26 mouse cellular contexts compared by ENCODE assay signal in the genomic region with DNA sequence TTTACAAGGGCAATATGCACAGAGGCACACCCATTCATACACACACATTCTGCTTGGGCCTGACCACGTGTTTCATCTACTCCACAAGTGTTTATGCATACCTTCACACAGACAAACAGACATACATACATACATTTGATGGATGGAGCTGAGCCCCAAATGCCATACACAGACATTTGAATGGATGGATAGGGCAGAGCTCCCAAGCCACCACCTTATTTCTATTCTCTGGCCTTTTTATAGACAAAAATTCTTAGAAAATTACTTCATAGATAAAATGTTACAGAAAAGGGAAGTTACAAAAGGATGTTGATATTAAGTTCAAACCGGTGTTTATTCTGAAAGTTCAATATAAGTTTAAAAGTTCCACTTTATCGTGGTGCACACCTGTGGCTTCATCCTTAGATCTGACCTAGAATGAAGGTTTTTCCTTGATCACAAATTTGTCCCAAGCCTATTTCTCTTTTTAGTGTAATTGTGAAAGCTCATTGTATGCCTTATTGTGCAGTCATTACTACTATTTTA.
"Had no signal": no experiment of that assay in that cellular context is flagged by ENCODE, and none has a peak within 500 bp of the region (broad histone marks: within the 10 kb centered on the region; RNA-seq: fewer than 3 reads in every experiment).

No protein-coding gene starts in this region.

- DNase-seq: cerebellum, postnatal 10 days; cerebellum, postnatal 14 days; cerebellum, postnatal 25 days; cerebellum, postnatal 36 days; embryo, embryonic 11 days; forebrain, postnatal 0 days; gastrocnemius, adult 2 months; gastrocnemius, postnatal 10 days; gastrocnemius, postnatal 14 days; gastrocnemius, postnatal 25 days; gastrocnemius, postnatal 36 days; heart, adult 11 months; heart, adult 18-20 months; heart, adult 2 months had no signal

- ATAC-seq: forebrain, embryonic 13.5 days; forebrain, embryonic 14.5 days; forebrain, embryonic 15.5 days; forebrain, postnatal 0 days had no signal

- H3K4me2 ChIP-seq: embryonic facial prominence, embryonic 12.5 days; embryonic facial prominence, embryonic 13.5 days; embryonic facial prominence, embryonic 15.5 days; forebrain, embryonic 12.5 days; forebrain, embryonic 13.5 days; forebrain, embryonic 15.5 days; heart, embryonic 11.5 days had no signal

- H3K27me3 ChIP-seq: embryonic facial prominence, embryonic 12.5 days; embryonic facial prominence, embryonic 13.5 days; embryonic facial prominence, embryonic 15.5 days; forebrain, embryonic 12.5 days; forebrain, embryonic 13.5 days; forebrain, embryonic 15.5 days had no signal

- H3K9me3 ChIP-seq: embryonic facial prominence, embryonic 10.5 days; embryonic facial prominence, embryonic 12.5 days; embryonic facial prominence, embryonic 15.5 days; forebrain, embryonic 10.5 days; forebrain, embryonic 12.5 days; forebrain, embryonic 13.5 days; forebrain, embryonic 15.5 days; heart, embryonic 10.5 days had no signal

- H3K9ac ChIP-seq: embryonic facial prominence, embryonic 12.5 days; embryonic facial prominence, embryonic 13.5 days; embryonic facial prominence, embryonic 15.5 days; forebrain, embryonic 12.5 days; forebrain, embryonic 13.5 days; forebrain, embryonic 15.5 days; forebrain, postnatal 0 days had no signal

- H3K36me3 ChIP-seq: embryonic facial prominence, embryonic 10.5 days; embryonic facial prominence, embryonic 12.5 days; embryonic facial prominence, embryonic 13.5 days; embryonic facial prominence, embryonic 15.5 days; forebrain, embryonic 10.5 days; forebrain, embryonic 12.5 days; forebrain, embryonic 15.5 days; heart, embryonic 10.5 days had no signal

- H3K4me1 ChIP-seq: embryonic facial prominence, embryonic 10.5 days; embryonic facial prominence, embryonic 12.5 days; embryonic facial prominence, embryonic 13.5 days; embryonic facial prominence, embryonic 15.5 days; forebrain, embryonic 12.5 days; forebrain, embryonic 13.5 days; forebrain, embryonic 15.5 days; heart, embryonic 10.5 days had no signal

- H3K4me3 ChIP-seq: embryonic facial prominence, embryonic 10.5 days; embryonic facial prominence, embryonic 12.5 days; embryonic facial prominence, embryonic 13.5 days; embryonic facial prominence, embryonic 15.5 days; erythroblast, embryonic 14.5 days; forebrain, embryonic 10.5 days; forebrain, embryonic 12.5 days; forebrain, embryonic 13.5 days; forebrain, embryonic 15.5 days; gastrocnemius, adult 2 months; heart, adult 2 months; heart, embryonic 10.5 days had no signal

- H3K27ac ChIP-seq: embryonic facial prominence, embryonic 10.5 days; embryonic facial prominence, embryonic 12.5 days; embryonic facial prominence, embryonic 13.5 days; embryonic facial prominence, embryonic 15.5 days; forebrain, embryonic 10.5 days; forebrain, embryonic 12.5 days; forebrain, embryonic 13.5 days; forebrain, embryonic 15.5 days; gastrocnemius, adult 2 months; heart, adult 2 months; heart, embryonic 10.5 days had no signal
